Mouse (Mus musculus) mammary gland, adult 2 months (tissue): Measurements from ENCODE around the gene Galt. TPM values are rescaled to one million over a fixed set of nuclear protein-coding genes. Genes with fewer than 3 reads are reported as not detected.

Experiments used
- polyA plus RNA-seq: library from polyadenylated mRNA; depleted of rRNA; stranded (reverse); fragments of >200 nt; gene quantifications from 2 replicates; pipeline ENCODE4 v1.2.3, GENCODE M21; 2012; ENCODE audit warnings: low replicate concordance; rRNA removed

Gene Galt
- polyA plus RNA-seq: 84.5 and 103 TPM in 2 replicates

DNA sequence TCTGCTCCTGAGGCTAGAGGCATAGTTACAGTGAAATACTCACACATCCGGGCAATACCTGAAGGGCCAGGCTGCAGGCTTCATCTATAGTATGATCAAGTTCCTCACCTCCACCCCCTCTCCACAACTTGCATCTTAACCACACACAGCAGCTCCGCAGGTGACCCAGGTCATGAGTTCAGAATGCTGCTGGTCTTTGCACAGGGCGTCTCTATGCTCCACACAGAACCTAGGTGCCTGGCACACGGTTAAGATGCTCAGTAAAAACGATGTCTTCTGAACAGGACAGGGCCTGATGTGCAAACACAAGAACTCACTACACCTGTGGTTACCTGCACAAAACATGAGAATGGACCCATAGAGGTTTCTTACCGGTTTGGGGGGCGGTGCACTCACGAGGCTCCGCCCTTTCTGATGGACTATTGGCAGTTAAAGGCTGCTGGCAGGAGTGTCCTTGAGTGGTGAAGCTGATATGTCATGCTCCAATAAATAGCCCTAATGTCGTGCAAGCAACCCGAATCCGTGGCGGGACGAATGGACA is at the start of gene Galt:
Gene Galt (plus strand): TSS at position 432 of the 541 bp plus-strand sequence.

DNA sequence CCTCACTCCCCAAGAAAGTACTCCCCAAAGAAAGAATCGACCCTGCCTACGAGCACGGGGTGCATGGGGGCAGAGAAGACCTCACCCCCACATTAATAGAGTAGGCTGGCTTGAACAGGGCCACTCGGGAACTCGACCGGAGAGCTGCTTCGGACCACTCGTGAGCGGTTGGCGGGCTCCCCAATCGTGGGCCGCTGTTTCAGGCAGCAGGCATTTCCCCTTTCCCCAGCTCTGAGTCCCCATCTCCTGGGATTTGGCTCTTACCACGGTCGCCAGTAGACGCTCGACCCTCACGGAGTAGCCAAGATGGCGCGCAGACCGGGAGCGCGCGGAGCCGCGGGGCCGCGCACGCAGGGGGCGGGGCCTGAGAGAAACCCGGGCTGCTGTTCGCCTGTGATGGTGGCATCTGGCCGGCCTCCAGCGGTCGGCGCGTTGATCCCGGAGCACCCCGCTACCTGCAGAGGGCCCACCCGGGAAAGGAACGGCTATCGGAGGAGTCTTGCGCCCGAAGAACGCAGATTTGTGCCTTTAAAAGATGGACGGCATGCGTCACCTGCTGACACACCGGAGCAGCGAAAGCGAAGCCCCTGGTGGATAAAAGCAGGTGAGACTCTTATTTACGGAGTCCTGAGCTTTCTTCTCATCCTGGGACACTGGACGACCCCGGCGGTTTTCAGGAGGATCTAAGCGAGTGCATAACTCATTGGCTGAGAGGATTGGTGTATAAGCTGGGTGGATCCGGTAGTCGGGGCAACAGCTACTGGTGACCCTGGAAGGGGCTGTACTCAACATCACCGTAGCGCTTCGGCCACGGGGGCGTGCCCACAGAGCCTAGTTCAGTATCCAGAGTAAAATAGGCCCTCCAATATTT is 41.6 kb upstream of the Galt start, which contains the start of gene Rpp25l:
Gene Rpp25l (minus strand): TSS at position 338 of the 871 bp plus-strand sequence.

DNA sequence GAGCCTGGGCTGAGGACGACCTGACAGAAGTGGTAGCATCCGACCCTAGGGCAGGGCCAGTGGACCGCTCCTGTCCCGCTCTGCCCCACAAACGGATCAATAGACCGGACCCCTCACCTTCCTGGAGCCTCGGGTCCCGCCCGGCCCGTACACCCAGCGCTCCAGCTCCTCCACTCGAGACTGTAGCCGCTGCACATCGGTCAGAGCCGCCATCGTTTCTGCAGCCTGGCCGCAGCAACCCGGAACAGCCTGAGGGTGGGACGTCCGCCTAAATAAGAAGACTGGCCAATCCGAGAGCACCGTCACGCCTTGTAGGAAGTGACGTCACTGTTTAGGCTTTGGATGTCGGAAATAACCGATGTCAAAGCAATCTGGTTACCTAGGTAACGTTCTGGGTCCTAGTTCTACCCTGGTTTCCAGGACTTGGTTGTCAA is 32.1 kb upstream of the Galt start, which contains the start of gene Dctn3:
Gene Dctn3 (minus strand): TSS at position 253 of the 434 bp plus-strand sequence.

GRCm38 (mm10) chr4:41731052-41731765 is 23.8 kb upstream of the Galt start, which contains the start of gene Arid3c:
TSS of gene Arid3c (minus strand) at chr4:41731142.

GRCm38 (mm10) chr4:41755338-41756305 is 594 bp downstream of the Galt start, which contains the start of gene Sigmar1:
TSS of gene Sigmar1 (minus strand) at chr4:41756157.

GRCm38 (mm10) chr4:41774002-41774401 is 19.0 kb downstream of the Galt start, which contains the start of gene Ccl27a:
TSS of gene Ccl27a (minus strand) at chr4:41774247.

Other genes starting within 250 kb of the Galt start
- gene 1110017D15Rik, start 237.9 kb upstream of the Galt start, polyA plus RNA-seq: 0.11 and 0.49 TPM in 2 replicates
- 20.6 and 53.7 TPM in 2 replicates for gene Fam219a, start 185.7 kb upstream of the Galt start, polyA plus RNA-seq
- 13.4 and 15.1 TPM in 2 replicates for gene Dnaic1, start 185.5 kb upstream of the Galt start, polyA plus RNA-seq
- gene Enho, start 114.9 kb upstream of the Galt start, polyA plus RNA-seq: 43.2 and 78.8 TPM in 2 replicates
- 15.1 and 23.7 TPM in 2 replicates for gene Cntfr, start 58.1 kb upstream of the Galt start, polyA plus RNA-seq
- gene Il11ra1, start 55.2 kb upstream of the Galt start, polyA plus RNA-seq: 119 and 149 TPM in 2 replicates
- 42.2 and 67.4 TPM in 2 replicates for gene Rpp25l, start 41.7 kb upstream of the Galt start, polyA plus RNA-seq
- gene Dctn3, start 32.1 kb upstream of the Galt start, polyA plus RNA-seq: 42.8 and 57.2 TPM in 2 replicates
- gene Arid3c, start 24.1 kb upstream of the Galt start, polyA plus RNA-seq: not detected in 2 replicates
- gene Sigmar1, start 929 bp downstream of the Galt start, polyA plus RNA-seq: 166 and 179 TPM in 2 replicates
- gene Ccl27a, start 19.0 kb downstream of the Galt start, polyA plus RNA-seq: 59.3 and 76.6 TPM in 2 replicates
- 6.3 and 8.0 TPM in 2 replicates for gene Gm21541, start 148.4 kb downstream of the Galt start, polyA plus RNA-seq
- gene Gm20878, start 186.3 kb downstream of the Galt start, polyA plus RNA-seq: 1.9 and 4.2 TPM in 2 replicates
- gene Fam205a4, start 210.8 kb downstream of the Galt start, polyA plus RNA-seq: 0.13 and 0.56 TPM in 2 replicates